Mouse (Mus musculus): Measurements from ENCODE around the gene Sh3tc1.

Gene Sh3tc1

DNA sequence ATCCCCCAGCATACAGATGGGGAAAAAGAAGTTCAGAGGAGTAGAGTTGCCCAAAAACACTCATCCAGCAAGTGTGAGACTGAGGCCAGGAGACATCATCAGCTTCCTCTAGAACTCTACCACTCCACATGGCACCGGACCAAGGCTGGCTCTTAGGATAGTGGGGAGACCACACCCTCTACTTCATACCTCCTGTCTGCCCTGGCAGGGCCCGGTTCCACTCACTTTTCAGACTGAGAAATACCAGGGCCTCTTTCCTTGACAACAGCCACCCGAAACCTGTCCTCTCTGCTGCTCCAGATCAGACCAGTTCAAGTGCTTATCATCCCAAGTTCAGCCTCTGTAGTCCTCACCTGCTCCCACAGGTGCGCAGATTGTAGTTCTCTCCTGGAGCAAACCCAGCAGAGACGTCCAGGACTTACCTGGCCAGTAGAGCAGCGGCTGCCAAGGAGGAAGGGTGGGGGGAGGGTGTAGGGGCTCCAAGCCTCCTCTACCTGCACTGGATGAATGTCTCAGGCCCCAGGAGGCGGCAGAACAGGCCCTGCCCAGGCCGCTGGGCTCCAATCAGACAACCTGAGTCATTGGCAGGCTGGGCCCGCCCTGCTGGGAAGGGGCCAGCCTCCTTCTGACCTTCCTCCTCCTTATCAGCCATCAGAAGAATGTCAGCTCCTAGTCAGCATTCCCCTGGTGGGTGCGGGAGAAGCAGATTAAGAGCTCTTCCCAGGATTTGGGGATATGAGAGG, at the start of gene Sh3tc1:
Gene Sh3tc1 (minus strand): TSS at position 452 of the 743 bp plus-strand sequence.
- no peak for DNase-seq (ENCODE audit: low spot score in 2 of 2)

DNA sequence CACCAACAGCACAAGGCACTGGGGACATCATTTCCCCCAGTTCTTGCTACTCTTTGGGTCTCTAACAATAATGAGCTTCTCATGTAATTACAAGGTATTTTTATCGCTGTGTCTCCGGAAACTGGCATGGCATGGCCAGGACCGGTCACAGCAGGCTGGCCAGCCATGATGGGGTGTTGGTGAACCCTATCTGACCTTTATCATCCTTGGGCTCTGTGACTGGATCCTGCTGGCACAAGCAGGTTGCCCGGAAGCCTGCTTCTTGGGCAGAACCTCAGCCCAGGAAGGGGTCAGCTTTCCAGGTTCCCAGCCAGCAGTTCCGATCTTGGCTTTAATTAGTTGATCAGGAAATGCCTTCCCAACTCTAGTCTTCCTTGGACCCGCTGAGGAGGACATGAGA, 48.9 kb upstream of the Sh3tc1 start:
- no peak for DNase-seq (ENCODE audit: low spot score in 2 of 2)

- DNase-seq (ENCODE audit: low spot score in 2 of 2), result peak; percentile 58 to 78
These were observed 48.1 kb upstream of the Sh3tc1 start for GRCm38 (mm10) chr5:35787847-35788246.

DNA sequence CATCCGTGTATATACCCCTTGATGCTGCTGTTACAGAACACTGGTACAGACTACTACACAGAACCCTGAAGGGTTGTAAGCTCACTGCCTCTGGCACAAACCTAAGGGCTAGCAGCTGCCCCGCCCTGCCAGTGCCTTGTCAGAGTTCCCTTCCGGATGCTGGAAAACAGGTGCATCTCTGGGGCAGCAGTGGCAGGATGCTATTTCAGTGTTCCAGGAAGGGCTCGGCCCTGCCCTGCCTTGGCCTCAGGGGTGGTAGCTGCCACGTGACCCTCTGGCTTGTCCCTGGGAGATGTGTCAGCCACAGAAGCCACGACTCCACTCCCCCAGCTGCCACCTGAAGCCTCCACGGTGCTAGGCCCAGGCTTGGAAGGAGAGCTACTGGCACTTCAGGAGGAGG, 46.1 kb upstream of the Sh3tc1 start:
- no peak for DNase-seq (ENCODE audit: low spot score in 2 of 2)

DNA sequence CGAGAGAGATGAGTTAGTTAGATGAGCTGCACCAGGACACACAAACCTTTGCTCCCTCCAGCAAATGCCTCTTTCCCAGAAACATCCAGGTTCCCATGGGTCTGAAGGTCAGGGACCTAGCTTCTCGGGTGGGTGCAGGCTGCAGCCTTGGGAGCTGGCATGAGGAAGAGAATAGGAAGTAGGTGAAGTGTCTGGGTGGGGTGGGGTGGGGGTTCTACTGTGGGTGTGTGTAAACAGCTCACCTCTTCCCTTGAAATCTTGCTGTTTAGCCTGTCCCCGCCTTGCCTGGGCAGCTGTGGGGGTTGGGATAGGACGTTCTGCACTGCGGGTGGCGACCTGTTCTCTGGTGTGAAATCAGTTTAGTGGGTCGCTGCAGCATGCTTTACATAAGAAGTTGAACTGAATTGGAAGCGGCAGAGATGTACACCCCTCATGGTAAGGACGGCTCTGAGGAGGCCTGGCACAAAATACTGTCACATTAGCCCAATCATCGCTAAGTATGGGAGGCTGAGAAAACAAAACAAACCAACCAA, 42.9 kb upstream of the Sh3tc1 start:
- DNase-seq (ENCODE audit: low spot score in 2 of 2), result no peak

GRCm38 (mm10) chr5:35781116-35781515, 41.3 kb upstream of the Sh3tc1 start:
- DNase-seq (ENCODE audit: low spot score in 2 of 2), result no peak

- no peak for DNase-seq (ENCODE audit: low spot score in 2 of 2)
These were observed 34.3 kb upstream of the Sh3tc1 start for GRCm38 (mm10) chr5:35774137-35774424.

- DNase-seq (ENCODE audit: low spot score in 2 of 2), result no peak
These were observed 33.7 kb upstream of the Sh3tc1 start for GRCm38 (mm10) chr5:35773274-35774136.

DNA sequence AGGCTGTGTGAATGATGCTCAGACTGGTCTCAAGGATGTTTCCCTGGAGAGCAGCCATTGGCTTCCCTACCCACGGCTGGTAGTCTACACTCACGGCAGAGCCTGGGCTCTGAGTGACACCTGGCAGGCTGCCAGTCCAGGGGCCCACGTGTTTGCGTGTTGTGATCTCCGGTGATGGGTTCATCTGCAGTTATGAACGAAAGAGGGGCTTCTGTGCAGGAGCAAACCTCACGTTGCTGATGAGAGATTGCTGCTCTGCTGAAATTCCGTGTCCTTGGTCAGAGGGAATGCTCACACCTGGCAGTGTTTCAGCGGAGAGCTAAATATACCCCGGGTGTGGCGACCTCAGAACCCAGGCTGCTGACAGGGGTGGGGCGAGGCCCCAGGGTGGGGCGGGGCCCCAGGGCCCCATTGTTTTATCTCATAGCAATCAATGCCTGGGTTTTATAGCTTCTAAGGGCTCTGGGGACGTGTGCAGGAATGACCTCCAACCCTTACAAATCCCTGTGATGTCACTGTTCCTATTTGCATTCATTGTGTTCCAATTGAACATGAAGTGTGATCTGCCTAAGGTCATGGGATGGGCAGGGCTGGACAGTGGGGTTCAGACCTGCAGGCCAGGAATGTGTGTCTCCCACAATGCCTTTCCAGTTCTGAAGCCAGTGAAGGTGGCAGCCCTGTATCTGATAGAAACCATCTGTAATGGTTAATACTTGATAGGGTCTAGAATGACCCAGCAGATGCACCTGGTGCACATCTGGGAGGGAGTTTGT, 31.3 kb upstream of the Sh3tc1 start:
- DNase-seq (ENCODE audit: low spot score in 2 of 2), result no peak

- no peak for DNase-seq (ENCODE audit: low spot score in 2 of 2)
These were observed 30.5 kb upstream of the Sh3tc1 start for GRCm38 (mm10) chr5:35770246-35770645.

GRCm38 (mm10) chr5:35768997-35769396, 29.2 kb upstream of the Sh3tc1 start:
- DNase-seq (ENCODE audit: low spot score in 2 of 2), result no peak

GRCm38 (mm10) chr5:35768525-35768924, 28.7 kb upstream of the Sh3tc1 start:
- no peak for DNase-seq (ENCODE audit: low spot score in 2 of 2)

DNA sequence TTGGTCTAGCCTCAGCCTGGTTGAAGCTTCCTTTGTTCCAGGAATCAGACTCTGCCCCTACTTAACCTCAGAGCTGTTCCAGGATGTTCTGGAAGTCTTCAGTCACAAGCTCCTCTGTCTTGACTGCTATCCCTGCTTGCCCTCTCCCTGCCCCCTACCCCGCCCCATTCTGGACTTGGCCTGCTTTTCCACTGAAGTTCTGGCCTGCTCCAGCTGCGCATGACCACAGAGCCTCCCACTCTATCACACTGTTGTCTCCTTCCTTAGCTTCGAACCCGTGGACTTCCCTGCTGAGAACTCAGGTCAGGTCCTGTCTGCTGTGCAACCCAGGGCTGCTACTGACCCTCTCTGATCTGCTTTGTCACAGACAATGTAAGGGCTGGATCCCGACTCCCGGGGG, 26.1 kb upstream of the Sh3tc1 start:
- DNase-seq (ENCODE audit: low spot score in 2 of 2), result no peak

DNA sequence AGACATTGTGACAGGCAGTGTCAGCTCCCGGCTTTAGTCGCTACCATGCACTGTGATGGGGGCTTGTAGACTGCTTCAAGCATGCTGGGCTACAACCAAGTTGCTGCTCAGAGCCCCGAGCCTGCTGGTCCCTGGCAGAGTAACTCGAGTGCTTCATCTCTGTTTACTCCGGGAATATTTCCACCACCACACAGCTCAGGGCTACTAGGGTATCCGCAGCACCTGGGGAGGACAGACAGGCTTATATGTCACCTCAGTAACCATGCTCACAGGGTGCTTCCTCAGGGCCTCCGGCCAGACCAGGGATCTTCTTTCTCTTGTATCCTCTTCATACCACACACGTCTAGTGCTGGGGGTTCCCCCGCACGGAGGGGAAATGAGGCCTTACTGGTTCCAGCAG, 23.1 kb upstream of the Sh3tc1 start:
- no peak for DNase-seq (ENCODE audit: low spot score in 2 of 2)

DNA sequence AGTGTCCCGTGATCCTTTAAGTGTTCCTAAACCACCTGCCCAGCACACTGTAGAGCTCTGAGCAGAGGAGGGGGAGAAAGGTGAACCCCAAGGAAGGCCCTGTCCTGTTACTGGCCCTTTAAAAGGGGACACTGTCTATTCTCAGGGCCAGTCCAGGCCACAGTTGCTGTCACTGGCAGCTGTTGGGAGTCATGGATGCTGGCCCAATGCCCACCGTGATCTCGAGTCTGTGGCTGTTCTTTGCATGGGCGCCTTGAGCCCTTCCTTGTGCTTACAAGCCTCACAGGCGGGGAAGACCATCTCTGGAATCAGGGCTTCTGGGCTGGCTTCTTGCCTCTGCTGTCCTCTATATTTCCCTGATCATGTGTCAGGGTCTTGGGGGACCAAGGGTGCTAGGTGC, 22.6 kb upstream of the Sh3tc1 start:
- DNase-seq (ENCODE audit: low spot score in 2 of 2), result peak in 1 of 2 experiments; percentile 44

GRCm38 (mm10) chr5:35761323-35761722, 21.5 kb upstream of the Sh3tc1 start:
- DNase-seq (ENCODE audit: low spot score in 2 of 2), result no peak

DNA sequence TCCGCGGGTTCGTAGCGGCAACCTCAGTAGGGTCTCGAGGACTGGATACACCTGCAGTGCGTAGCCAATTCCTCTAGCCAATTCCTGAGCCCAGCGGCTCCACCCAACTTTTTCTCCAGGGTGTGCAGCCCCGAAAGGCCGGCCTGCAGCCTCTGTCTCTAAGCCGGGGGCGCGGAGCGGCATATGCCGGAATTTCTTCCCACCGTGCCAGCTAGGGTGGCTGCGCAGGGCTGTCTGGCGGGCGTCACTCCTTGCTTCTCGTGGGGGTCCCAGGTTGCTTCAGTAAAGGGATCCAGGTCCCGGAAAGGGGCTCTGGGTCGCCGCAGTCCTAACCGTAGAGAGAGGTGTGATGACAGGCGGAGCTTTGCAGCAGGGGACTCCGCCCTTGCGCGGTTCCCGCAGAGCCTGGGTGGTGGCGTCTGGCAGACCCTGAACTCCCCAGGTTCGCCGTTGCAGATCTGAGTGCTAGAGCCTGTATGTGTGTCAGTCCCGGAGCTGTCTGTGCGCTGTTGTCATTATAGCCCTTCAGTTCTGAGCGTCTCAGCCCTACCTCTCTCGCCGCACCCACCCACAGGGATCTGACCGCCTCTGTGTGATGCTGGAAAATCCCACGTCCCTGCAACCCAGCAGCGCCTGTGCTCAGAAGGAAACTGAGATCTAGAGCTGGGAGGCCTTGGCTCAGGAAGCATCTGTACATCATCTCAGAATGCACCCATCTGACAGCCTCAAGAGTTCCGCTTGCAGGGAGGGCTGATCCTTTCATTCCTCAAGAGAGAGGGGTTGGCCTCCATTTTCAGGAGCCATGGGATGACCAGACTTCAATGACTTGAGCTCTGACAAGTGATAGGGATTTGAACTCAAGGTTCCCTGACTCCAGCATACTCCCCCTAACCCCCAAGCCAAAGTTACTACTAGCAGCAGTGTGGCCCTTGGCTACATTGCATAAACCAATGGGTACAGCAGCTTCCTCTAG, 18.6 kb upstream of the Sh3tc1 start:
- peak; percentile 59 to 74 for DNase-seq (ENCODE audit: low spot score in 2 of 2)

GRCm38 (mm10) chr5:35757639-35758001, 17.8 kb upstream of the Sh3tc1 start, which contains the start of gene Ablim2:
TSS of gene Ablim2 (plus strand) at chr5:35757880.
- peak; percentile 88 to 96 for DNase-seq (ENCODE audit: low spot score in 2 of 2)

DNA sequence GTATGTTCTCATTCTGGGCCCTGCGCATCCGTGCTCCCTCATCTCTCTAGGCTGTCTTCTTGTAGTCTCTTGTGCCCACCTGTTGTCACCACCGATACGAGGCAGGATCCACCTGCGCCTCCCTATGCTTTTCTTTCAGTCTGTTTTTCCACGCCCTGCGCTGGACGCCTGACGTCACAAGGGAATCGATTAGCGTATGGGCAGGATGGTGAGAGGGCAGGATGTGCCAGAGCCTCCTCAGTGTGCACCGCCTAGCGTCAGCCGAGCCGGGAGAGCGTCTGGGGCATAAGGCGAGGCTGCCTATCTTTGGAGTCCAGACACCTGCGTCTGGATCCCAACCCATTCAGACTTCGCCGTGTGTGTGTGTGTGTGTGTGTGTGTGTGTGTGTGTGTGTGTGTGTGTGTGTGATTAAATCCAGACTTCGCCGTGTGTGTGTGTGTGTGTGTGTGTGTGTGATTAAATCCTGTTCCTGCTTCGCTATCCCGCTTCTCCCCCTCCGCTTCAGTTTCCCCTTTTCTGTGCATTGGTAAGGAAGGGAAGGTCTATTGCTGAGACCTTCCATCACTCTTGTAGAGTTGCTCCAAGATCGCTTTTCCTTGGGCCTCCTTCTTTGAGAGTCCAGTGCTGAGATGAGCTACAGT, 17.3 kb upstream of the Sh3tc1 start:
- peak; percentile 72 to 90 for DNase-seq (ENCODE audit: low spot score in 2 of 2)

GRCm38 (mm10) chr5:35756020-35756419, 16.2 kb upstream of the Sh3tc1 start:
- DNase-seq (ENCODE audit: low spot score in 2 of 2), result no peak

Data from left cerebral cortex, adult 9 months (tissue).